Mouse (Mus musculus): Measurements from ENCODE around the gene Frmd6. TPM values are rescaled to one million over a fixed set of nuclear protein-coding genes. Genes with fewer than 3 reads are reported as not detected.

Frmd6 gene
- polyA plus RNA-seq, 1 experiment from 2014 or later = 3.0 TPM

DNA sequence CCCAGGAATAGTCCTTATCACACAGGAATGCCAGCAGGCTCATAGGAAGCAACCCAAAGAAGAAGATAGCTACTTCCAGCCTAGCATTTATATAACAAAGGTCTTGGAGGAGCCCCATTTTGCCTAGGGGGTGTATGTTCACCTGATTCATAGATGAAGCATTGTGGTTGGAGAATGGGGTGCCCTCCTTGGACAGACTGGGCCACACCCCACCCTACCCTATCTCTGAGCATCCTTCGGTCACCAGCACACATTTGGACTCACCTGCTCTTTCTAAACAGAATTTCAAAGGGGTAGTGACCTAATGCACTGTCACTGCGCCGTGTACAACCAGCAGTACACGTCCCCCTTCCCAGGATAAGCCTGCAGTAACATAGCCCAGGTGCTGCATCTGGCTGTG, 31.5 kb downstream of the Frmd6 start:
- no peaks in the 10 kb centered on the region for H3K36me3 ChIP-seq
- WGBS (ENCODE audit: insufficient replicate concordance) = 77% methylated on average over 4 of the region's 4 CpGs

DNA sequence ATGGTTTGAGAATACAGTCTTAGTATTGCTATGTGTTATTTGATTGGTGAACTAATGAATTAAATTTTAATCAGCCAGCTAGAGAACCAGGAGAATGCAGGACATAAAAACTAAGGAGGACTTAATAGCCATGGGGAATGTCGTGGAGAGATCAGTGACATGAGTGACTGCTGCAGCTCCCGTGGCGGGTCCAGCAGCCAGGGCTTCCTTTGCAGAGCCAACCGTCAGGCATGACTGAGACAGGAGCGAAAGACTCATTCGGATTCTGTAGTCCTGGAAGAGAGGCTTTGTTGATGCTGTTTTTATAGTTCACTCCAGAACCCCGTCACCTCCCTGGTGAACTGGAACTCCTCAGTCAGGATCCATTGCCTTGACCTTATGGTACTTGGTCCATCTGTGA, 38.0 kb downstream of the Frmd6 start:
- peaks cover 6% of the 10 kb centered on the region; the same call in 1 of the 2 replicates for H3K4me1 ChIP-seq (replicated peaks)
- H3K36me3 ChIP-seq = no peaks in the 10 kb centered on the region
- DNase-seq = no peak
- H3K4me3 ChIP-seq (replicated peaks) = no peak overlapping the region
- H3K27ac ChIP-seq = no peak overlapping the region
- no peak overlapping the region for H3K9ac ChIP-seq
- no peak overlapping the region for H3K4me2 ChIP-seq
- no peaks in the 10 kb centered on the region for H3K27me3 ChIP-seq
- WGBS (ENCODE audit: insufficient replicate concordance) = 70% methylated on average over 7 of the region's 7 CpGs
- no peaks in the 10 kb centered on the region for H3K9me3 ChIP-seq (replicated peaks)
- no peak for ATAC-seq (ENCODE audit: low read depth)

More for the DNA sequence above, 31.5 kb downstream of the Frmd6 start:
- Histone ChIP-seq H3K9me3 (replicated peaks) (no peaks in the 10 kb centered on the region), H3K4me1 (replicated peaks) (no peaks in the 10 kb centered on the region; the same call in 1 of the 2 replicates), H3K27me3 (no peaks in the 10 kb centered on the region), H3K4me2 (no peak overlapping the region), H3K4me3 (replicated peaks) (no peak overlapping the region), H3K27ac (no peak overlapping the region), H3K9ac (no peak overlapping the region)
- ATAC-seq (ENCODE audit: low read depth) (no peak), DNase-seq (no peak)

DNA sequence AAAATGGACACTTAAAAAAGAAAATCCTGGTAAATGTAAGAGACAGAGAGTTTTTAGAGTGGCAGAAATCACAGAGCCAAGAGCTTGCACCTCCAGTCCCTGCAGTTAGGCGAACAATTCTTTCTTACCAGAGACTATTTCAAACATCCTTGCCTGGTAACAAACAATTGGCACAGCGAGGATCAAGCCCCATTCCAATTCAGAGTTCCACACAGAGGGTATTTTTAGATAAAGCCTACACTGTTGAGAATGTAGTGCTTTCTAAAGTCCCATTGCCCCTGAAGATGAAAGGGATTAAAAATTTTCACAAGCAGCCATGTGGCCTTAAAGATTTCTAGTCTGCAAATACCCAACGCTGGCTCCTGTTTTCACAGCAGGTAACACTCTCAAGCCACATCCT, 42.5 kb downstream of the Frmd6 start:
- no peak overlapping the region for H3K9ac ChIP-seq
- no peaks in the 10 kb centered on the region for H3K4me1 ChIP-seq (replicated peaks)
- no peaks in the 10 kb centered on the region for H3K27me3 ChIP-seq
- H3K4me2 ChIP-seq = no peak overlapping the region
- 67% methylated on average over 3 of the region's 3 CpGs for WGBS (ENCODE audit: insufficient replicate concordance)
- H3K4me3 ChIP-seq (replicated peaks) = no peak overlapping the region
- no peaks in the 10 kb centered on the region for H3K9me3 ChIP-seq (replicated peaks)
- no peak overlapping the region for H3K27ac ChIP-seq
- ATAC-seq (ENCODE audit: low read depth) (no peak), DNase-seq (no peak)
- no peaks in the 10 kb centered on the region for H3K36me3 ChIP-seq

DNA sequence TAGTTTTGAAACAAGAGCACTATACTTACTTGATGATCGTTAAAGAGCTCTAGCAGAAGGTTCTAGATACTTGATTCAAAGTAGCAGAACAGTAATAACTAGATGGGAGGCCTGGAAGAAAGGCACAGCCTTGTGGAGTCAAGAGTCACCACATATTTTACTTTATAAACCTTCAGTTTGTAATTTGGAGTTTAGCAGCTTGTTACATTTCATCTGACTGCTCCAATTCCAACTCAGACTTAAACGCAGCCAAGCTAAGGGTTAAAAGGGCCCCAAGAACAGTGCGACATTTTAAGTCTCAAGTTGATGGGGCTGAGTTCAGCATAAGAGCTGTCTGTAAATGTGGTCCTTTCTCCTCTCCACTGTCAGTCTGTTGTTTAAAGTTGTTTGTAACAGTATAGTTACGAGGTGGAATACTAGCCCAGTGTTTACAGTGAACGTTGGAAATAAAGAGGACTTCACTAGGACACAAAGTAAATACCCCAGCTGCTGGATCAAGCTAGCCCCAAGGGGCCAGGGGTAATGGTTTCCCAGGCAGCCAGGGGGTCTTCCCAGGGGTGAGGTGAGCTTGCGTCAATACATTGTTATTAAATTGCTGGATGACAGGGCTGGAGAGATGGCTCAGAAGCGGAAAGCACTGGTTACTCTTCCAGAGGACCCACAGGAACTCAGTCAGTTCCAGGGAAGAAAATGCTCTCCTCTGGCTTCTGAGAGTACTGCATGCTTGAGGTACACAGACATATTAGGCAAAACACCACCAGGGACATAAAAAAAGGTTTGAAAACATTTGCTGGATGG, 43.1 kb downstream of the Frmd6 start:
- H3K27me3 ChIP-seq = no peaks in the 10 kb centered on the region
- no peak overlapping the region for H3K27ac ChIP-seq
- WGBS (ENCODE audit: insufficient replicate concordance) = 65% methylated on average over 7 of the region's 7 CpGs
- no peaks in the 10 kb centered on the region for H3K36me3 ChIP-seq
- H3K9ac ChIP-seq = no peak overlapping the region
- no peaks in the 10 kb centered on the region for H3K4me1 ChIP-seq (replicated peaks)
- H3K4me3 ChIP-seq (replicated peaks) = no peak overlapping the region
- no peak for ATAC-seq (ENCODE audit: low read depth)
- no peak overlapping the region for H3K4me2 ChIP-seq
- DNase-seq = no peak
- H3K9me3 ChIP-seq (replicated peaks) = no peaks in the 10 kb centered on the region

DNA sequence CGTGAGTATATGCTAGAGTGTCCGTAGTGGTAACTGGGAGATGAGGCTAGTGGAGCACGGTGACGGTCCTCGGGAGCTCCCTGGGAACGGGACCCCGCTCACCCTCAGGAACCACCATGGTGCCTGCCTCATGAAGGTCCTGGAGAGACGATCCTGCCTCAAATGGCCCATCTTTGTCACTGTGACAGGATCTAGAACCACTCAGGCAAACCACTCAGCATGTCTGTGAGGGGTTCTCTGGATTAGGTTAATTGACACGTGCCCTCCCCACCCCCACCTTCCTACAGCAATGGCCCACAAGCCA, 43.6 kb downstream of the Frmd6 start:
- Histone ChIP-seq H3K9ac (no peak overlapping the region), H3K4me3 (replicated peaks) (no peak overlapping the region), H3K9me3 (replicated peaks) (no peaks in the 10 kb centered on the region), H3K4me1 (replicated peaks) (no peaks in the 10 kb centered on the region), H3K36me3 (no peaks in the 10 kb centered on the region), H3K27ac (no peak overlapping the region), H3K27me3 (no peaks in the 10 kb centered on the region), H3K4me2 (no peak overlapping the region)
- DNase-seq (no peak), ATAC-seq (ENCODE audit: low read depth) (no peak)
- WGBS (ENCODE audit: insufficient replicate concordance) = 76% methylated on average over 9 of the region's 9 CpGs

DNA sequence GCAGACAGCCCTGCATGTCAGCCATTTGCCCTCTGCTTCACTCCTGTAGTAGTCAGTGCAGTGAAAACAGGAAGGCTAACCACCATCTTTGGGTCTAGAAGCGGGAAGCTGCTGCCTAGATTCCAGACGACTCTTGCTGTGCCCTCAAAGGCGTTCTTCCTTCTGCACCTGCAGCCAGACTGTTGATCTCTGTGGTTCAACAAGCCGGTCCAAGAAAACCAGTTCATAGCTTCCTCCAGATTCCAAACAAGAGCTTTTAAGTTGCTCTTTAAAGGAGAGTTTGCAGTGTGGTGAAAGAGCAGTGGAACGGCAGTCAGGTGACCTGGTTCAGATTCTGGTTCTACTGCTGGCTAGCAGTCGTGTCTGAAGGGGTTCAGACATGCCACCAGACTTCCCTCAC, 48.2 kb downstream of the Frmd6 start:
- Histone ChIP-seq H3K27ac (no peak overlapping the region), H3K4me2 (no peak overlapping the region), H3K4me3 (replicated peaks) (no peak overlapping the region), H3K9ac (no peak overlapping the region), H3K27me3 (no peaks in the 10 kb centered on the region), H3K36me3 (peaks cover 4% of the 10 kb centered on the region; the same call in 1 of the 2 replicates), H3K9me3 (replicated peaks) (no peaks in the 10 kb centered on the region), H3K4me1 (replicated peaks) (no peaks in the 10 kb centered on the region)
- ATAC-seq (ENCODE audit: low read depth) = no peak
- 45% methylated on average over 6 of the region's 6 CpGs for WGBS (ENCODE audit: insufficient replicate concordance)
- no peak for DNase-seq

DNA sequence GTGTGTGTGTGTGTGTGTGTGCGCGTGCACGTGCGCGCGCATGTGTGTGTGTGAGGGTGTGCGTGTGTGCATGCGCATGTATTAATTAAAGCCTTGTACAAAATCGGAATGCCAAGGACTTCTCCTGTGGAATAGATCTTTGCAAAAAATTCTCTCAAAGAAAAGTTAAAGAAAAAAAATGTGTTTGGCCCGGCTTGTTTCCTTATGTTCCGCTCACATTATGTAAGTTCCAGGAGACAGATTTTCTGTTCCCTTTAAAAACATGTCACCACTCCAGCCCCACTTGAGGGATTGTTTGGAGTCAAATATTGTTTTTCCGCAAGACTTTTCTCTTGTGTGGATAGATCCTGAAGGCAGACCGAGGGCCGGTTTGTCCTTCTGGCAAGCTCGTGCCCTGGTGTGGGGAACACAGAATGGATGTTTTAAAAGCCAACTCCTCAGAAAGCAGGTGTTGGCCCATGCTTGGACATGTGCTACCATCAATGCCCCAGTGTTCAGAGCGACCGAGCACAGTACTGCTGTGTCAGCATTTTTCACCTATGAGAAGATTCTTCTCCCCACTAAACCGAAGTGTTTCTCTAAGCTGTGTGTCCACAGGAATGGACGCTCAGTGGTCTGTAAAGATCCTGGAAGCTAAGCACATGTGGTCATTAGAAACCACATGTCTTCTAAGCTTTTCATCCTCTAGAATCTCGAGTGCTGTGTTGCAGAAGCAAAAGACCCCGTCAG, 51.1 kb downstream of the Frmd6 start:
- no peaks in the 10 kb centered on the region for H3K4me1 ChIP-seq (replicated peaks)
- H3K9me3 ChIP-seq (replicated peaks) = no peaks in the 10 kb centered on the region
- 84% methylated on average over 21 of the region's 21 CpGs for WGBS (ENCODE audit: insufficient replicate concordance)
- H3K4me3 ChIP-seq (replicated peaks) = no peak overlapping the region
- H3K27me3 ChIP-seq = no peaks in the 10 kb centered on the region
- H3K9ac ChIP-seq = no peak overlapping the region
- peaks cover 5% of the 10 kb centered on the region; the same call in 1 of the 2 replicates for H3K36me3 ChIP-seq
- H3K4me2 ChIP-seq = no peak overlapping the region
- no peak for DNase-seq
- ATAC-seq (ENCODE audit: low read depth) = no peak
- no peak overlapping the region for H3K27ac ChIP-seq

DNA sequence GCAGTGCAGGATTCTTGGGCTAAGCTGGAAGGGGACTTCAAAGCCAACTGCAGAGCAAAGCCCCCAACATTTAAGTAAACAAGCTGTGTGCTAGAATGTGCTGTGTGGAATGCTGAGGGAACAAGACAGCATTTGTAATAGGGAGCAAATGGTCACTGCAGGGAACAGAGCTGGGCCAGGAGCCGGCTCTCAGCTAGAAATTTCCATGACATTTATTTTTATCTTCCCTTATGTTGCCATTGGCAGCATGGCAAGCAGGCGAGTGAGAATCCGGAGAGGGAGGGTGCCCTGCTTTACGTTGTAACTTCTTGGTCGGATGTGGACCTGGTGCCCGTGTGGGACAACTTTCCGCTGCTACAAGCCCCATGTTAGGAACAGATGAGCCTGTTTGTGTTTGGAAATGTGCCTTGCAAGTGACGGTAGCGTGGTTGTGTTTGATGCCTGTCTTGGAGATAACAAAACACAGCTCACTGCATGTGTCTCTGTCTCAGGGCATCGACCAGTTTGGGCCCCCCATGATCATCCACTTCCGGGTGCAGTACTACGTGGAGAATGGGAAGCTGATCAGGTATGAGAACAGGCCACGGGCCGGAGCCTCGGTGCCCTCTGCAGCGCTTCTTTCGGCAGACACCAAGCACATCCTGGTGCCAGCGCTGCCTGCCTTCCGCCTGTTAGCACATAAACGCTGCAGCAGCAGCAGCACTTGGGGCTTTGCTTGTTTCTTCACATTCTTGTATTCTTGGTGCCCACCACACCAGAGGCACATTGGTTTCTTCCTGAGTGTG, 52.8 kb downstream of the Frmd6 start:
- Histone ChIP-seq H3K36me3 (peaks cover 15% of the 10 kb centered on the region; the same call in 1 of the 2 replicates), H3K9ac (no peak overlapping the region), H3K4me1 (replicated peaks) (no peaks in the 10 kb centered on the region), H3K27me3 (no peaks in the 10 kb centered on the region), H3K4me2 (no peak overlapping the region), H3K4me3 (replicated peaks) (no peak overlapping the region), H3K9me3 (replicated peaks) (no peaks in the 10 kb centered on the region), H3K27ac (no peak overlapping the region)
- no peak for ATAC-seq (ENCODE audit: low read depth)
- 81% methylated on average over 20 of the region's 20 CpGs for WGBS (ENCODE audit: insufficient replicate concordance)
- no peak for DNase-seq

DNA sequence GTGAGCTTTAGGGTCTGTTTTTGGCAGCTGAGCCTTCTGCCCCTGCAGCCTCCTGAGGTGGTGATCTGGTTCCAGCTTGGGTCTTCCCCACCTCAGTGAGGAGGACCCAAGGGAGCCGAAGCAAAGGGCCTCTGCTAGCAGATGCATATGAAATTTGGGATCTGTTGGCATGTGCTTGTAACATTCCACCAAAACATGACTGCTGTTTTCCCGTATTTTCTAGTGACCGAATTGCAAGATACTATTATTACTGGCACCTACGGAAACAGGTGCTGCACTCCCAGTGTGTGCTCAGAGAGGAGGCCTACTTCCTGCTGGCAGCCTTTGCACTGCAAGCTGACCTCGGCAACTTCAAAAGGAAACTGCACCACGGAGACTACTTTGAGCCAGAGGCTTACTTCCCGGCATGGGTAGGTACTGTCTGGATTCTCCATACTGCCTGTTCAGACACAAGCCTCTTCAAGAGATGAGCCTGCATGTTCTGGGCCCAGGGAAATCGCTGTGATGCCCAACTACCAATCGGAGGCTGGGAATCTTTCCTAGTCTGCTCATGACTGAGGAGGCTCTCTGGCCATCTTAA, 55.2 kb downstream of the Frmd6 start:
- Histone ChIP-seq H3K27me3 (no peaks in the 10 kb centered on the region), H3K27ac (no peak overlapping the region), H3K9ac (no peak overlapping the region), H3K4me3 (replicated peaks) (no peak overlapping the region), H3K4me2 (no peak overlapping the region), H3K36me3 (peaks cover 15% of the 10 kb centered on the region; the same call in 1 of the 2 replicates), H3K4me1 (replicated peaks) (no peaks in the 10 kb centered on the region), H3K9me3 (replicated peaks) (no peaks in the 10 kb centered on the region)
- DNase-seq (no peak), ATAC-seq (ENCODE audit: low read depth) (no peak)
- 65% methylated on average over 9 of the region's 9 CpGs for WGBS (ENCODE audit: insufficient replicate concordance)

DNA sequence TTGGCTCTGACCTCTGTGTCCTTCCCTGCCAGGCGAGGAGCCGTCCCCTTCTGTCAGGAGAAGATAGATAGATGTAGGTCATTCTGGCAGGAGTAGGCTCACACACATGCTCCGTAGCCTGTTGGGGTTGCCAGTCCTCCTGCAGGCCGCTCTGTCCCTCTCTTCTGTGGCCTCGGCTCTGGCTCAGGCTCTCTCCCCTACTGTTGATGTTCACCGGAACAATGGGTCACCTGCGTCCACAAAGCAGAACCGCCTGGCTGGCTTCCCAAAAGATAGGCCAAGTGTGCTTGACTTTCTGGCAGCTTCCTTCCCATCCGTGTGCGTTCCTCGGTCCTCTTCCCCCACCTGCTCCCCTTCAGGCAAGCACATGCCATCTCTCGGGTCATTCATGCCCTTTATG, 56.0 kb downstream of the Frmd6 start:
- DNase-seq (no peak), ATAC-seq (ENCODE audit: low read depth) (no peak)
- Histone ChIP-seq H3K27ac (no peak overlapping the region), H3K9ac (no peak overlapping the region), H3K4me1 (replicated peaks) (no peaks in the 10 kb centered on the region), H3K36me3 (peaks cover 15% of the 10 kb centered on the region; the same call in 1 of the 2 replicates), H3K9me3 (replicated peaks) (no peaks in the 10 kb centered on the region), H3K27me3 (no peaks in the 10 kb centered on the region), H3K4me2 (no peak overlapping the region), H3K4me3 (replicated peaks) (no peak overlapping the region)
- 78% methylated on average over 12 of the region's 12 CpGs for WGBS (ENCODE audit: insufficient replicate concordance)

DNA sequence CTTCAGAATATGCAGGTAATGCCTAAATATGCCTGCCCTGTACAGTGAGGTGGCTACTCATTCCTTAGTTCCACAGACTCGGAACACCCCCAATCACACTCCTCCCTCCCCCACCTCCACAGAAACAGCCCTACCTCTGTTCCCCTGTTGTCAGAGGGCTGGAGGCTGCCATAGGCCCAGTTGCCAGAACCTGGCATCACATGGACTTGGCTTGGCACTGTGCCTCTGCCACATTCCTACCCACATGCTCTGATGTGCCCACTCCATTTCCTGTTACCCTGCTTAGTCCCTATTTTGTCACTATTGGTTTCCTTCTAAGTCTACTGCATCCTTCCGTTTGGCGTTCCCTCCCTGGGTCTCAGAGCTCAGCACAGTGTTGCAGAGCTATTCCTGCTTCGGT, 56.5 kb downstream of the Frmd6 start:
- no peak overlapping the region for H3K4me3 ChIP-seq (replicated peaks)
- ATAC-seq (ENCODE audit: low read depth) (no peak), DNase-seq (no peak)
- H3K4me1 ChIP-seq (replicated peaks) = no peaks in the 10 kb centered on the region
- no peak overlapping the region for H3K4me2 ChIP-seq
- H3K9me3 ChIP-seq (replicated peaks) = no peaks in the 10 kb centered on the region
- H3K9ac ChIP-seq = no peak overlapping the region
- H3K27me3 ChIP-seq = no peaks in the 10 kb centered on the region
- peaks cover 15% of the 10 kb centered on the region; the same call in 1 of the 2 replicates for H3K36me3 ChIP-seq
- H3K27ac ChIP-seq = no peak overlapping the region
- WGBS (ENCODE audit: insufficient replicate concordance) = 79% methylated on average over 4 of the region's 4 CpGs

Measured in liver, embryonic 13.5 days (tissue).